In genomic region chr16:73203542-73203941, GRCm38 (mm10) we compare ENCODE assay signal across 23 mouse cellular contexts.
DNase-seq lines count a peak whose midpoint lies in the region; ATAC-seq and TF ChIP-seq lines count a peak whose summit lies in the region.
"Had no signal": no experiment of that assay in that cellular context is flagged by ENCODE, and none has a peak within 500 bp of the region (broad histone marks: within the 10 kb centered on the region; RNA-seq: fewer than 3 reads in every experiment).

No protein-coding gene starts in this region.

- no peak overlapping the region for H3K4me3 ChIP-seq in forebrain, embryonic 16.5 days (replicated peaks; ENCODE audit: low read length)
- H3K4me3 ChIP-seq in forebrain, embryonic 10.5 days: no peak overlapping the region
- H3K4me3 ChIP-seq in midbrain, postnatal 0 days (ENCODE audit: low read depth, low read length): no peak overlapping the region
- no peak overlapping the region for H3K4me3 ChIP-seq in midbrain, embryonic 11.5 days (ENCODE audit: low read depth, low read length)
- H3K4me3 ChIP-seq: embryonic facial prominence, embryonic 12.5 days; embryonic facial prominence, embryonic 15.5 days; gastrocnemius, adult 2 months; hindbrain, embryonic 12.5 days; hindbrain, embryonic 15.5 days had no signal

- H3K36me3 ChIP-seq in forebrain, embryonic 16.5 days (ENCODE audit: control insufficient read depth, insufficient read depth): no peaks in the 10 kb centered on the region
- H3K36me3 ChIP-seq in forebrain, embryonic 10.5 days (replicated peaks): no peaks in the 10 kb centered on the region
- no peaks in the 10 kb centered on the region for H3K36me3 ChIP-seq in midbrain, postnatal 0 days (ENCODE audit: insufficient read depth, low read length)
- H3K36me3 ChIP-seq in midbrain, embryonic 11.5 days (ENCODE audit: control insufficient read depth, insufficient read depth, low read length): no peaks in the 10 kb centered on the region
- H3K36me3 ChIP-seq: embryonic facial prominence, embryonic 12.5 days; embryonic facial prominence, embryonic 15.5 days; hindbrain, embryonic 12.5 days; hindbrain, embryonic 15.5 days had no signal

- H3K9ac ChIP-seq in forebrain, embryonic 16.5 days (replicated peaks; ENCODE audit: low read depth, low read length): no peak overlapping the region
- no peak overlapping the region for H3K9ac ChIP-seq in midbrain, postnatal 0 days (replicated peaks; ENCODE audit: low read length, poor library complexity, severe bottlenecking)
- no peak overlapping the region for H3K9ac ChIP-seq in midbrain, embryonic 11.5 days (ENCODE audit: low read length)
- H3K9ac ChIP-seq: embryonic facial prominence, embryonic 12.5 days; embryonic facial prominence, embryonic 15.5 days; hindbrain, embryonic 12.5 days; hindbrain, embryonic 15.5 days had no signal

- peak; percentile 40 to 55 for DNase-seq in cerebellum, postnatal 10 days
- no peak for DNase-seq in forebrain, embryonic 10.5 days (ENCODE audit: extremely low spot score, low spot score)
- DNase-seq in layer of hippocampus, postnatal 14 days (ENCODE audit: low spot score in 2 of 2): peak; percentile 13 to 53
- no peak for DNase-seq in layer of hippocampus, adult 9-11 months
- DNase-seq in midbrain, postnatal 0 days (ENCODE audit: low spot score): peak; percentile 6
- DNase-seq in midbrain, embryonic 11.5 days (ENCODE audit: low spot score, missing footprints): no peak
- DNase-seq: adrenal gland, adult 8-10 months; adrenal gland, postnatal 25 days; cerebellum, adult 11 months; cerebellum, adult 2 months; cerebellum, adult 9-11 months; gastrocnemius, adult 2 months; gastrocnemius, postnatal 14 days; heart, adult 11 months had no signal

- no peak overlapping the region for H3K27ac ChIP-seq in forebrain, embryonic 16.5 days (ENCODE audit: low read length)
- H3K27ac ChIP-seq in forebrain, embryonic 10.5 days: no peak overlapping the region
- no peak overlapping the region for H3K27ac ChIP-seq in midbrain, postnatal 0 days (ENCODE audit: low read depth, low read length)
- H3K27ac ChIP-seq in midbrain, embryonic 11.5 days (ENCODE audit: low read depth, low read length): no peak overlapping the region
- H3K27ac ChIP-seq: embryonic facial prominence, embryonic 12.5 days; embryonic facial prominence, embryonic 15.5 days; gastrocnemius, adult 2 months; hindbrain, embryonic 12.5 days; hindbrain, embryonic 15.5 days had no signal

- no peak for TF ChIP-seq CTCF in midbrain, postnatal 0 days (IDR thresholded peaks at IDR 0.05)

- 80% methylated on average over 11 of the region's 11 CpGs for WGBS in forebrain, embryonic 16.5 days
- 92% methylated on average over 11 of the region's 11 CpGs for WGBS in forebrain, embryonic 10.5 days
- WGBS in midbrain, postnatal 0 days: 85% methylated on average over 11 of the region's 11 CpGs
- WGBS in midbrain, embryonic 11.5 days: 89% methylated on average over 11 of the region's 11 CpGs

- H3K9me3 ChIP-seq in forebrain, embryonic 16.5 days (ENCODE audit: control insufficient read depth, low read length): no peaks in the 10 kb centered on the region
- no peaks in the 10 kb centered on the region for H3K9me3 ChIP-seq in forebrain, embryonic 10.5 days
- H3K9me3 ChIP-seq in midbrain, postnatal 0 days (ENCODE audit: low read length): no peaks in the 10 kb centered on the region
- no peaks in the 10 kb centered on the region for H3K9me3 ChIP-seq in midbrain, embryonic 11.5 days (ENCODE audit: control insufficient read depth, low read length)
- H3K9me3 ChIP-seq: embryonic facial prominence, embryonic 12.5 days; embryonic facial prominence, embryonic 15.5 days; hindbrain, embryonic 12.5 days; hindbrain, embryonic 15.5 days had no signal

- peaks cover 2% of the 10 kb centered on the region for H3K4me1 ChIP-seq in forebrain, embryonic 16.5 days (replicated peaks; ENCODE audit: control insufficient read depth, insufficient read depth, low read length)
- no peaks in the 10 kb centered on the region for H3K4me1 ChIP-seq in forebrain, embryonic 10.5 days
- no peaks in the 10 kb centered on the region for H3K4me1 ChIP-seq in midbrain, postnatal 0 days (ENCODE audit: insufficient read depth, low read length)
- no peaks in the 10 kb centered on the region for H3K4me1 ChIP-seq in midbrain, embryonic 11.5 days (ENCODE audit: control insufficient read depth, insufficient read depth, low read length)
- H3K4me1 ChIP-seq: embryonic facial prominence, embryonic 12.5 days; embryonic facial prominence, embryonic 15.5 days; hindbrain, embryonic 12.5 days had no signal

- ATAC-seq in cerebellum, adult (ENCODE audit: insufficient number of reproducible peaks, low FRiP score, low TSS enrichment): no peak
- 0 out of 2 replicates have a peak, but pooled peaks have one; percentile 32 for ATAC-seq in forebrain, embryonic 16.5 days
- no peak for ATAC-seq in midbrain, postnatal 0 days (ENCODE audit: low FRiP score)
- no peak for ATAC-seq in midbrain, embryonic 11.5 days (ENCODE audit: low FRiP score)
- ATAC-seq: activated CD4-positive, CD25-positive, alpha-beta regulatory T cell, adult 4 months; forebrain, embryonic 14.5 days had no signal

- no peak overlapping the region for H3K4me2 ChIP-seq in forebrain, embryonic 16.5 days (ENCODE audit: low read length)
- H3K4me2 ChIP-seq in midbrain, postnatal 0 days (ENCODE audit: low read depth, low read length, poor library complexity, severe bottlenecking): no peak overlapping the region
- no peak overlapping the region for H3K4me2 ChIP-seq in midbrain, embryonic 11.5 days
- H3K4me2 ChIP-seq: embryonic facial prominence, embryonic 12.5 days; embryonic facial prominence, embryonic 15.5 days; heart, embryonic 11.5 days; hindbrain, embryonic 12.5 days; hindbrain, embryonic 15.5 days had no signal

- no peaks in the 10 kb centered on the region for H3K27me3 ChIP-seq in forebrain, embryonic 16.5 days (replicated peaks; ENCODE audit: control insufficient read depth, insufficient read depth, low read length)
- H3K27me3 ChIP-seq in forebrain, embryonic 10.5 days (ENCODE audit: poor library complexity, severe bottlenecking): no peaks in the 10 kb centered on the region
- no peaks in the 10 kb centered on the region for H3K27me3 ChIP-seq in midbrain, postnatal 0 days (ENCODE audit: insufficient read depth, low read length)
- no peaks in the 10 kb centered on the region for H3K27me3 ChIP-seq in midbrain, embryonic 11.5 days (ENCODE audit: control insufficient read depth, insufficient read depth, low read length)
- H3K27me3 ChIP-seq: embryonic facial prominence, embryonic 12.5 days; embryonic facial prominence, embryonic 15.5 days; hindbrain, embryonic 12.5 days; hindbrain, embryonic 15.5 days had no signal

Comparison
In these comparisons a context has a peak if more than half of its experiments do, and no peak if none do; other contexts are left out.
1. DNase-seq: peak in cerebellum, postnatal 10 days (2 of 2), layer of hippocampus, postnatal 14 days (2 of 2) and midbrain, postnatal 0 days (single experiment); none in forebrain, embryonic 10.5 days (single experiment), layer of hippocampus, adult 9-11 months (single experiment) and midbrain, embryonic 11.5 days (single experiment).